Mouse (Mus musculus) liver, embryonic 15.5 days (tissue): Measurements from ENCODE around the gene Eif4b. TPM values are rescaled to one million over a fixed set of nuclear protein-coding genes. Genes with fewer than 3 reads are reported as not detected.

Experiments
- ATAC-seq: fragments of 200-750 bp; cut with Nextera tagmentation; 2 replicates; pipeline ENCODE4 v1.8.0; 2017; ENCODE audit warnings: moderate number of reproducible peaks, mild to moderate bottlenecking, moderate library complexity; ENCODE audit not compliant: insufficient read depth
- H3K27ac ChIP-seq: fragments of 300-500 bp; sonication (generic); replicated peaks from 2 replicates; pipeline ENCODE4 v1.5.1; 2015; ENCODE audit warnings: mild to moderate bottlenecking, inconsistent platforms
- H3K27me3 ChIP-seq: fragments of 300-500 bp; sonication (generic); 2 replicates; pipeline ENCODE4 v1.6.1; 2015; ENCODE audit warnings: mild to moderate bottlenecking, inconsistent platforms
- H3K36me3 ChIP-seq: fragments of 300-500 bp; sonication (generic); replicated peaks from 2 replicates; pipeline ENCODE4 v1.6.1; 2015; ENCODE audit warnings: moderate library complexity, mild to moderate bottlenecking, inconsistent platforms
- H3K4me1 ChIP-seq: fragments of 300-500 bp; sonication (generic); replicated peaks from 2 replicates; pipeline ENCODE4 v1.6.1; 2015; ENCODE audit warnings: inconsistent platforms
- H3K4me2 ChIP-seq: fragments of 300-500 bp; sonication (generic); 2 replicates; pipeline ENCODE4 v1.6.1; 2015; ENCODE audit warnings: moderate library complexity, mild to moderate bottlenecking, inconsistent platforms
- H3K4me3 ChIP-seq: fragments of 300-500 bp; sonication (generic); replicated peaks from 2 replicates; pipeline ENCODE4 v1.5.1; 2015; ENCODE audit warnings: mild to moderate bottlenecking, inconsistent platforms
- H3K9ac ChIP-seq: fragments of 300-500 bp; sonication (generic); 2 replicates; pipeline ENCODE4 v1.6.1; 2015; ENCODE audit warnings: moderate library complexity, mild to moderate bottlenecking, inconsistent platforms
- H3K9me3 ChIP-seq: fragments of 300-500 bp; sonication (generic); replicated peaks from 2 replicates; pipeline ENCODE4 v1.6.1; 2016; ENCODE audit warnings: inconsistent platforms
- WGBS: fragments of 180-500 bp; shearing (Covaris S2); methylation state at CpG from one replicate; pipeline ENCODE4 v1.1.7; 2015; ENCODE audit warnings: mixed read lengths; ENCODE audit not compliant: insufficient replicate concordance; 5-methylcytosine and 5-hydroxymethylcytosine counted together
- polyA plus RNA-seq: library from polyadenylated mRNA; unstranded; fragments of >200 nt; fragmentation: Nextera tagmentation; extraction: Ambion mirVana; gene quantifications from 2 replicates; pipeline ENCODE4 v1.2.1, GENCODE M21; 2015

The Eif4b gene
- 43.5 and 48.3 TPM in 2 replicates for polyA plus RNA-seq

- peak within 1 kb of the TSS; percentile 94 for H3K9ac ChIP-seq
- H3K4me2 ChIP-seq, result peak within 1 kb of the TSS; percentile 93
- peaks cover 46% of the 10 kb centered on the region for H3K4me1 ChIP-seq
- H3K27ac ChIP-seq, result peak within 1 kb of the TSS; percentile 93
- ATAC-seq, result peak; percentile 91
- WGBS, result under 1% methylated on average over 58 of the region's 58 CpGs
- H3K36me3 ChIP-seq, result peaks cover under 1% of the 10 kb centered on the region
- H3K9me3 ChIP-seq, result no peaks in the 10 kb centered on the region
- H3K27me3 ChIP-seq, result 0 out of 2 replicates have a peak, but pooled peaks cover under 1% of the 10 kb centered on the region
- H3K4me3 ChIP-seq, result peak within 1 kb of the TSS; percentile 93
Observed at GRCm38 (mm10) chr15:102073559-102074069, at the start of gene Eif4b. TSS of gene Eif4b (plus strand) at chr15:102073773.

- Histone ChIP-seq H3K9me3 (no peaks in the 10 kb centered on the region), H3K36me3 (no peaks in the 10 kb centered on the region), H3K27me3 (peaks cover 46% of the 10 kb centered on the region), H3K4me1 (peaks cover 19% of the 10 kb centered on the region), H3K9ac (no peak overlapping the region), H3K4me3 (no peak overlapping the region), H3K4me2 (no peak overlapping the region), H3K27ac (no peak overlapping the region)
- no peak for ATAC-seq
- WGBS, result 59% methylated on average over 8 of the region's 8 CpGs
Observed at GRCm38 (mm10) chr15:102023888-102024287, 49.7 kb upstream of the Eif4b start.

- H3K4me2 ChIP-seq, result peak overlapping the region; percentile 55
- no peak for ATAC-seq
- H3K27me3 ChIP-seq, result peaks cover 46% of the 10 kb centered on the region
- H3K9ac ChIP-seq, result no peak overlapping the region; the same call in 1 of the 2 replicates
- peak overlapping the region; percentile 22; the same call in 1 of the 2 replicates for H3K4me3 ChIP-seq
- no peaks in the 10 kb centered on the region for H3K36me3 ChIP-seq
- H3K4me1 ChIP-seq, result peaks cover 19% of the 10 kb centered on the region
- peak overlapping the region; percentile 79 for H3K27ac ChIP-seq
- 4% methylated on average over 22 of the region's 22 CpGs for WGBS
- no peaks in the 10 kb centered on the region for H3K9me3 ChIP-seq
Observed at GRCm38 (mm10) chr15:102025136-102025872, 48.3 kb upstream of the Eif4b start.

- H3K4me1 ChIP-seq, result peaks cover 19% of the 10 kb centered on the region
- H3K27me3 ChIP-seq, result peaks cover 46% of the 10 kb centered on the region
- no peaks in the 10 kb centered on the region; the same call in 1 of the 2 replicates for H3K36me3 ChIP-seq
- peak overlapping the region; percentile 79 for H3K27ac ChIP-seq
- no peaks in the 10 kb centered on the region for H3K9me3 ChIP-seq
- H3K4me3 ChIP-seq, result no peak overlapping the region
- 9% methylated on average over 12 of the region's 12 CpGs for WGBS
- no peak overlapping the region for H3K9ac ChIP-seq
- peak overlapping the region; percentile 55 for H3K4me2 ChIP-seq
- ATAC-seq, result peak; percentile 63
Observed at GRCm38 (mm10) chr15:102026430-102026829, 47.1 kb upstream of the Eif4b start.

- WGBS, result 3% methylated on average over 28 of the region's 28 CpGs
- peak within 1 kb of the TSS; percentile 54 for H3K4me3 ChIP-seq
- H3K36me3 ChIP-seq, result no peaks in the 10 kb centered on the region; the same call in 1 of the 2 replicates
- peaks cover 46% of the 10 kb centered on the region for H3K27me3 ChIP-seq
- H3K4me1 ChIP-seq, result peaks cover 13% of the 10 kb centered on the region
- peak within 1 kb of the TSS; percentile 58 for H3K4me2 ChIP-seq
- peak within 1 kb of the TSS; percentile 79 for H3K27ac ChIP-seq
- H3K9me3 ChIP-seq, result no peaks in the 10 kb centered on the region
- peak; percentile 29; the same call in 1 of the 2 replicates for ATAC-seq
- H3K9ac ChIP-seq, result peak within 1 kb of the TSS; percentile 39; the same call in 1 of the 2 replicates
Observed at GRCm38 (mm10) chr15:102028040-102028439, 45.5 kb upstream of the Eif4b start, which contains the start of gene Krt18. TSS of gene Krt18 (plus strand) at chr15:102028180.

- ATAC-seq, result no peak
- Histone ChIP-seq H3K27me3 (no peaks in the 10 kb centered on the region), H3K4me2 (no peak overlapping the region), H3K4me3 (no peak overlapping the region), H3K9me3 (no peaks in the 10 kb centered on the region), H3K27ac (no peak overlapping the region), H3K36me3 (no peaks in the 10 kb centered on the region; the same call in 1 of the 2 replicates), H3K4me1 (no peaks in the 10 kb centered on the region; the same call in 1 of the 2 replicates), H3K9ac (no peak overlapping the region)
- 58% methylated on average over 16 of the region's 16 CpGs for WGBS
Observed at GRCm38 (mm10) chr15:102034121-102035053, 39.2 kb upstream of the Eif4b start.

- no peak for ATAC-seq
- Histone ChIP-seq H3K9me3 (no peaks in the 10 kb centered on the region), H3K27ac (no peak overlapping the region), H3K4me2 (no peak overlapping the region), H3K9ac (no peak overlapping the region), H3K27me3 (0 out of 2 replicates have a peak, but pooled peaks cover 8% of the 10 kb centered on the region), H3K36me3 (no peaks in the 10 kb centered on the region), H3K4me3 (no peak overlapping the region), H3K4me1 (no peaks in the 10 kb centered on the region)
- WGBS, result 59% methylated on average over 4 of the region's 4 CpGs
Observed at GRCm38 (mm10) chr15:102040277-102040676, 33.3 kb upstream of the Eif4b start.

- Histone ChIP-seq H3K27ac (no peak overlapping the region), H3K27me3 (0 out of 2 replicates have a peak, but pooled peaks cover 8% of the 10 kb centered on the region), H3K4me2 (no peak overlapping the region), H3K4me1 (no peaks in the 10 kb centered on the region), H3K36me3 (no peaks in the 10 kb centered on the region), H3K9me3 (no peaks in the 10 kb centered on the region), H3K4me3 (no peak overlapping the region), H3K9ac (no peak overlapping the region)
- ATAC-seq, result no peak
- WGBS, result 26% methylated on average over 7 of the region's 7 CpGs
Observed at GRCm38 (mm10) chr15:102041951-102042350, 31.6 kb upstream of the Eif4b start.

GRCm38 (mm10) chr15:102044745-102045144 lies 28.8 kb upstream of the Eif4b start:
- H3K9ac ChIP-seq, result no peak overlapping the region
- 0 out of 2 replicates have a peak, but pooled peaks cover 8% of the 10 kb centered on the region for H3K27me3 ChIP-seq
- ATAC-seq, result no peak

GRCm38 (mm10) chr15:102045691-102046090 lies 27.9 kb upstream of the Eif4b start:
- no peak overlapping the region for H3K4me2 ChIP-seq
- 59% methylated on average over 10 of the region's 10 CpGs for WGBS
- no peaks in the 10 kb centered on the region for H3K4me1 ChIP-seq
- ATAC-seq, result no peak
- no peaks in the 10 kb centered on the region for H3K36me3 ChIP-seq
- no peak overlapping the region for H3K9ac ChIP-seq
- H3K27ac ChIP-seq, result no peak overlapping the region
- H3K9me3 ChIP-seq, result no peaks in the 10 kb centered on the region
- 0 out of 2 replicates have a peak, but pooled peaks cover 9% of the 10 kb centered on the region for H3K27me3 ChIP-seq
- no peak overlapping the region for H3K4me3 ChIP-seq

More at GRCm38 (mm10) chr15:102044745-102045144, 28.8 kb upstream of the Eif4b start:
- Histone ChIP-seq H3K9me3 (no peaks in the 10 kb centered on the region), H3K4me3 (no peak overlapping the region), H3K4me2 (no peak overlapping the region), H3K36me3 (no peaks in the 10 kb centered on the region), H3K4me1 (no peaks in the 10 kb centered on the region), H3K27ac (no peak overlapping the region)
- WGBS, result 63% methylated on average over 3 of the region's 3 CpGs
